Mouse (Mus musculus) ovary, adult 18-20 months (tissue): ENCODE measurements around the gene Foxo6.

Experiments
- DNase-seq: peaks from one replicate; pipeline ENCODE4 v3.0.0; 2022; ENCODE audit warnings: low spot score, mixed read lengths

Foxo6 gene

DNA sequence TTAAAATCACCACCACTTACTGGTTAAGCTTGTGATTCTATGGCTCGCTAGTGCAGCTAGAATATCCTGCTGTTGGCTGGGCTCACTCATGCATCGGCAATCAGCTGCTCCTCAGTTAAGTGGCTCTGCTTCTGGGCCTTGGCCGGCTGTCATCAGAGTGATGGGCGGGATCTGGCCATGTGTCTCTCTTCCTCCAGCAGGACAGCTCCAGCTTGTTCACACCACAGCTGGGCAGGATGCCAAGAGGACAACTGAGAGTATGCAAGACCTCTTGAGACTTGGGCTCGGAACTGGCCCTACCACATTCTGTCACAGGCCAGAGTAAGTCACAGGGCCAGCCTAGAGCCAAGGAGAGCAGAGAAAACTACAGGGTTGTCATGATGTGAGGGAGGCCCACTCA, 39.7 kb downstream of the Foxo6 start:
- DNase-seq: no peak

DNA sequence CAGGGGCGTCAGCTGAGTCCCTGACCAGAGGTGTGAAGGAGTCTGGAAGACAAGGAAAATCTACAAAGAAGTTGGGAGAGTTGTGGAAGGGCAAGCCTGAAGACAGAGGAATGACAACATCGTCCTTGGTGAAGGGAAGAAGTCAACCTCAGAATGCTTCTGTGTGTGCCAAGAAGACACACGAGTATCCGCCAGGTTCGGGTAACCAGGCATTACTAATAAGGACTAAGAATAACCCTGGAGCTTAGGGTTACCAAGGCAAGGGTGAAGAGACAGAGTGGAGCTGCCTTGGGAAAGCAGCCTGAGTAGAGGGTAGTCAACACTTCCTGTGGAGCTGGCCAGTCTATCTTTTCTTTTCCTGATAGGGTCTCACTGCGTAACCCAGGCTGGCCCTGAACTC, 41.1 kb downstream of the Foxo6 start:
- DNase-seq: no peak

DNA sequence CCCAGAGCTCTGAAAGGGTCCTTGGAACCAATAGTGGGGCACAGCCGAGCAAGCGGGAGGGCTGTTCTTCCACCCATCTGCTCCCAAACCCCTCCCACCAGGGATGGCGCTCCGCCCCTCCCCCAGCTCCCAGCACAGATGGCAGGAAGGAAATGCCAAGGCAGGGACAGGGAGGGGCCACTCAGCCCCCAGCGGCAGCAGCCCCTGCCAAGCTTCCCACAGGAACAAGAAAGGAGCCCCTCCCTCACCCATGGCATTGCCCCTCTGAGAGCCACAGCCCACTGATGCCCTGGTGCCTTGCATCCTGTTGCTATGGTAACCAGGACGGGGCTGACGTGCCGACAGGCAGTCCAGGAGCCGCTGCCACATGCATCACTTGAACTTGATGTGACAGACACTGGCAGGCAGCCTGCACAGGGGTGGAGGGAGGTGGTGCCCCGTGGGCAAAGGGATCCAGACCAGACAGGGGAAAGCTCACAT, 44.3 kb downstream of the Foxo6 start:
- DNase-seq: no peak

DNA sequence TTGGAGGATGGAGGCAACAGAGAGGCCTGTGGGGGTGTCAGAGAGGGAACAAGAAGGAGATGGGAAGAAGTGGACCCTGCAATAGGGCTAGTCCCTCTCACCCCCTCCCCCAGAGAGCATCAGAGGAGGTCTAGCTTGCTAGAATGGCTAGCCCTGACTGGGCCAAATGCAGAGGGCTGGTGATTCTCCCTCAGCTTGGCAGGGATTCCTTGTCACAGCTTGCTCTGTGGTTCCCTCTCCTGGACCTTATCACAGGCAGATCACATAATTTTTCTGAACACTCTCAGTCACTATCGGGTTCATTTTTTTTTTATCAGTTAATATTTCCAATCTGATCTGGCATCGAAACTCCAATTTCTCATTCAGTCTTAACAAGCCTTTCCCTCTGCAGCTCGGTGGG, 46.0 kb downstream of the Foxo6 start:
- DNase-seq: no peak

DNA sequence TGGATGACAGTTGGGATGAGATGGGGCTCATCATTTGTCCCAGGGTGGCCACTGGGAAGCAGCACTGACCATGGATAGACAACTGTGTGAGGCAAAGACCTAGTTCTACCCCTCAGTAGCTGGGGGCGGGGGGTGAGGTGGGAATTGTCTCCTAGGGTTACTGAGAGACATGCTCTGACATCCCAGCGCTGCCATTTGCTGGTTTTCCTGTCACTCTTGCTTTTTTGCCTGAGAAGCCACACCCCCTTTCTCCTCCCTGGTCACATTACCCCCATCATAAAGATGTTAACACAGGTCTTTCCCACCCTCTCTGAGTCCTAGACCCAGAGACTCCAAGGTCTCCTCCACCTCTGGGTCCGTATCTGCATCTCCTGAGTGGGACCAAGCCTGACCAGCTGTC, 47.7 kb downstream of the Foxo6 start:
- DNase-seq: no peak

DNA sequence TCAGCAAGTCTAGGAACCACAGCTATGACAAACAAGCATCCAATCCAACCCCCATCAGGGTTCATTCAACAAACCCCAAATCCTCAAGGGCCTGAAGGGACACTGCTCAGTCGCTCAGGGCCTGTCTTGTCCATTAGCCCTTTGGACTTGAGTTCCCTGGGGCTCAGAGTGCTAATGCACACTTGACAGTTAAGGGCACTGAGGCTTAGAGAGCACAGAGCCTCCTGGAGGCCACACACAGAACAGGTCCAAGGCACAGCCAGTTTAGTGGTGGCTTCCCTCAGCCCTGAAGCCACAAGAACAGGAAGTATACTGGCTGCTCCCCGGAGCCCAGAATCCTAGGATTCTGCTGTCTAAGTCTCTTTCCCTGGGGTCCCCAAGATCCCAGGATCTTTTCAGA, 53.9 kb downstream of the Foxo6 start:
- no peak for DNase-seq

DNA sequence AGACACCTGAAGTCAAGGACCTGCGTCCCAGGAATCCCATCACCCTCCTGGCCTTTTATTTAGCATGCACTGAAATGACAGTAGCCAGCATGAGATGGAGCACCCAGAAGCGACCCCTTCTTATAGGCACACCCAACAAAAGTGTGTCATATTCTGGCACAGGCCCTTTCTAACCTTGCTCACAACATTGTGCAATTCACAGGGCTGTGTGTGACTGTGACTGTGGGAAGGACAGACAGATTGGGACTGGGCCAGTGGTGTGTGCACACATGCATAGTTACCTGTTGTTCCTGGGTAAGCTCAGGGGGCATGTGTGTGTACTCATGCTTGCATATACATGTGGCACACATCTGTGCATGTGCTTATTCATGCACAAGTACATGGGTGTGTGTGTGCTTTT, 54.6 kb downstream of the Foxo6 start:
- no peak for DNase-seq

DNA sequence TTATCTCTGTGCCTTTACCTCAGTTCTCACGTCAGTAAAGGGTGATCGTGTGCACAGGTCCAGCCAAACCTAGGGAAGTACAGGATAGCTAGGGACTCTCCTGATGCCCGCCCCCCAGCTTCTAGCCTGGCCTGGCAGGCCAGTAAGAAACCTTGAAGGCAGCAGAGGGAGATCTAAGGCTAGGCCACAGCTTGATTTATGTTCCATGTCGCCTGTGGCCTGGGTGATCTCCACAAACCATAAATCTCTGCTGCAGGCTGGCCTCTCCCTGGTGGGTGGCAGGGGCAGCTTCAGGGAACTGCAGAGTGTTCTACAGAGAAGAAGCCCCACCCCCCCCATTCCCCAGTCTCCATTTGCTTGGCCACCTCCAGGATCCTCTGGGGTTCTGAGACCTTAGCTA, 55.2 kb downstream of the Foxo6 start:
- no peak for DNase-seq

DNA sequence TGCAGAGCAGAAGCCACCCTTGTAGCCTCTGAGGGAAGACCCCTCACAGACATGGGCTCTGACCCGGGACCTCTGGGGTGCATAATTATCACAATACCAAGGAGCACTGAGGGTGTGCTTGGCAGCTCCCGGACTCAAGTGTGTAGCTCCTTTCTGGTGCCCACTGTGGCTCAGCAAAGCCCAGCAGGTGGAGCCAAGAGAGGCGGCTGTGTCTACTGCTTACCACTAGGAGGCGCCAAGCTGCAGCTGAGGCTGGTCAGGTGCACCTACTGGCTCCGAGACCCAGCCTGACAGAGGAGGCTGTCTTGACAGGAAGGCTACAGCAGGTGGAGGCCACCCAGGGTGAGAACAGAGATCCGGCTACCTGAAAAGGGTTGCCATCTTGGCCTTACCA, 56.9 kb downstream of the Foxo6 start:
- DNase-seq: peak; percentile 59

DNA sequence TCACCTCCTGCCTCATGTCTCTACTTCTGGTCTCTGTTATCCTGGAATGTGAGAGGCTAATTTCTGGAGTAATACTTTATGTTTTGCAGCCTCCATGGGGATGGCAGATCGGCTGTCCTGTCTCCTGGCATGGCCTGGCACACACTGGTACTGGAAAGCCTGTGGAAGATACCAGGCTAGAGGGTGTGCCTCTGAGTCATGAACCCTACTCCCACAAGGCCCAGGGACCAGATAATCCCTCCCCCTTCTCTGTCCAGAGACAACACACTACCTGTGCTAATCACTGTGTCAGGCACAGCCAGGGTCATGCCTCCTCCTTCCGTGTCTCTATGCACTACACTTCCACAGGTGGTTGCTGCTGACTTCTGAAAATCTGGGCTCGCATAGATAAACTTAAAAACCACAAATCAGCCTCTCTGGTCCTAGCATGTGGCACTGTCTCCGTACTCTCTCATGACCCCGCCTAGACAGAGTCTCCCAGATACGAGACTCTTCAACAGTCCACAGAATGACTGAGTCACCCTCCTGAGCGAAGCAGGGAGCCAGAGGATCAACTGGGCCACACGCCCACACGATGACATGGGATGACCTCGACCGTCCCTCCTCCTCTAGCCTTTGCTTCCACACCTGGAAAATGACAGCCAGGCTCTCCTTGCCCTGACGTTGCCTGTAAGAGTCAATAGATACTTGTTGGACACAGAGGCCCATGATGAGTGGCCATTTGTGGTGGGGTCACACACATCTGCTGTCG, 57.5 kb downstream of the Foxo6 start:
- no peak for DNase-seq

DNA sequence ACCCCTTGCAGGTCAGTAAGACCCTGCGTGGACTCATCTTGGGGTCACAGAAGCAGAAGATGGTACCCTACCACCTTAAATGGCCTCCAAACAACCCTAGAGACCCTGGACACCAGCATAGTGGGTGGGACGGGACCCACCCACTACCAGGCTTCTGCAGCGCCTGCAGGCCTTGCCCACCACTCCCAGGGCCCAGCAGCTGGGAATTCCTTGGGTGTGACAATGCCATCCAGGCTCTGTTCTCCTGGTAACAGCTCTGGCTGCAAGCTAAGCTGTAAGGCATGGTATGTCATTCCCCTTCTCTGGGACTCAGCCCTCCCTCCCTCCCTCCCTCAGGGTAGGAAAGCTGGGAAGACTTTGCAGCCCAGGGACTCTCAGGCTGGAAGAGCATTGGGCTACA, 58.5 kb downstream of the Foxo6 start:
- no peak for DNase-seq

DNA sequence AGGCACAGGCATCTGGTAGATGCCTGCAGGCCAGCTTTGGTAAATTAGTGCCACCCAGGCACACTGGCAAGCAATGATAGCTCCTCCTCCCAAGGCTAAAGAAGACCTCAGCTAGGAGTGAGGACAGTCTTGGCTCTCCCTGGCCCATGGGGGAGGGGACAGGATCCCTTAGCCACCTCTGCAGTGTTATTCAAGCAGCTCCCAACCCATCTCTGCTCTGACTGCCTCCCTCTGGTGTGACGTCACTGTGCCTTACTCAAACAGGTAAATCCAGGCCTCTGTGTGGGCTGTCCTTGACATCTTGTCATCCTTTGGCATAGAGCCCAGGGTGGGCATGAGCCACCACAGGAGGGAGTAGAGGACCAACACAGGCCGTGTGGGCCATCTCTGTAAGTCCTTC, 59.9 kb downstream of the Foxo6 start:
- DNase-seq: peak; percentile 41

DNA sequence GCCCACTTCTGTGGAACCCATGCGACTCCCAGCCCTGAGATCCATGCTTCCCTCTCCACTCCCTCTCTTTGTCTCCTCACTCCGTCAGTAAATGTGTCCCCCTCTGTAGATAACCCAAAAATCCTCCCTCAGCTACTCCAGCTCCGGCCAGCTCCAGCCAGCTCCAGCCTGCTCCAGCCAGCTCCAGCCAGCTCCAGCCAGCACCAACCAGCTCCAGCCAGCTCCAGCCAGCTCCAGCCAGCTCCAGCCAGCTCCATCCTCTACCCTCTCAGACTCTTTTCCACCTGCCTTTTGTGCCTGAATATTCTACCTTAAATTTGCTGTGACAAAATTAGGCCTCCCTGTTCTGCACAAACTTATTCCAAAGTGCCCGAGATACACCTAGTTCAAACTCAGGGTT, 60.5 kb downstream of the Foxo6 start:
- DNase-seq: no peak

DNA sequence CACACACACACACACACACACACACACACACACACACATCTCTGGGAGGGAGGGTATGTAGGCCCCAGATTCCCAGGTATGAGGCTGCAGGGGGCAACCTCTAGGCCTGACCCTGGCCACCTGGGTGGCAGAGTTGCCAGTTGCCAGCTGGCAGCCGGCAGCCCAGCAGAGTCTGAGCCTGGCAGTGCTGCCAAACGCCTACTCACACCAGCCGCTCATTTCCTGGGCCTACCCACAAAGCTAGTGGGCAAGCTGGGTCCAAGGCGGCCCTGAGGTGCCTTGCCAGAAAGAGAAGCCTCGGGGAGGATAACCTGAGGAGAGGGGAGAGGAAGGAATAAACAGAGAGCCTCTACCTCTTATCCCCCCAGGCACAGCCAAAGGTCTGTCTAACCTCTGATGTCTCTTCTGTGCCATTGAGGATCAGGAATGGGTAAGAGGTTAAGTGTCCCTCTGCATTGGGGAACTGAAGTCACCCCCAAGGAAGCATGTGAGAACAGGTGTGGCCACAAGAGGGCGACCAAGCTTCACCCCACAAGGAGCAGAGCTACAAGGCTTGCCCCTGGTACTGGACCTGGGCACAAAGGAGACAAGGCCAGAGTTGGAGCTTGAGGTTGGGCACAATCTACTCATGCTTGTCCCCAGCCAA, 61.9 kb downstream of the Foxo6 start:
- peak; percentile 62 for DNase-seq

DNA sequence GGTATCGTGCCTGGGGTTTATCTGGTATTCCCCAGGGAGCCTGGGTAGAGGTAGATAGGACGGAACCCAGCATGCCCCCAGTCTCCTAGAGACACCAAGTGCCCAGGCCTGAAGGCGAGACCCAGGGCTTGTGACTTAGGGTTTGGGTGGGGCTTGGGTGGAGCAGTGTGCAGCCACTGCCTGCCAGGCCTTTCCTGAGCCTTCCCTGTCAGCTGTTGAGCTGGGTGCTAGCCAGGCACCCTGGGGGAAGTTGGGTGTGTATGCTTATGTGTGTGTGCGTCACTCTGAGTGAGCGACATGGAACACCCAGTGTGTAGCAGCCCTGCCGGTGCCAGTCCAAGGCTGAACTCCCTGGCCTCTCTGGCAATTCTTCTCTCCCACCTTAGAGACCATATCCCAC, 63.3 kb downstream of the Foxo6 start:
- DNase-seq: no peak

DNA sequence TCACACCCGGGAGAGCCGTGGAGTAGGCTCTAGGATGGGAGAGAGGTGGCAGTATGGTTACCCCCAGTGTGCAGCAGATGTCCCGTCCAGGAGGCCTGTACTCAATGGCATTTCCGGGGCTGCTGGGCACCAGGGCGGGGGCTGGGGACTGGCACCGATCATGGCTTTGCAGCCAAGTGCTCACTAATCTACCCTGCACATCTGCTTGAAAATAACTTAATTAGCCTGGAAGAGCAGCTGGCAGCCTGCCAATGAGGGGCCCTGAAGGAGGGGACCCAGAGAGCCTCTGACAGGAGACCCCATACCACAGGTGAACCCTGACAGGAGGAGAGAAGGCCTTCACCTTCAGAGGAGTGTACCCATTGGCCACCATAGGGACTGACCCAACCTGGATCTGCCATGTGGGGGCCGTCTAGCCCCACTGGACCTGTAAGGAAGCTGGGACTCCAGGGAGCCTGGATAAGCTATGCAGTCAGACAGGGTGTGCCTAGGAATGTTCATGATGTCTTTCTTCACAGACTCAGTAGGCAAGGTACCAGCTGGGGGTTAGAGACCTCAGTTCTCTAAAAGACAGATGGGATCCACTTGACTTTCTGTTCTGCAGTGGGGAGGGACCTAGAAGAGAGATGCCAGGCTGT, 63.9 kb downstream of the Foxo6 start:
- DNase-seq: no peak

DNA sequence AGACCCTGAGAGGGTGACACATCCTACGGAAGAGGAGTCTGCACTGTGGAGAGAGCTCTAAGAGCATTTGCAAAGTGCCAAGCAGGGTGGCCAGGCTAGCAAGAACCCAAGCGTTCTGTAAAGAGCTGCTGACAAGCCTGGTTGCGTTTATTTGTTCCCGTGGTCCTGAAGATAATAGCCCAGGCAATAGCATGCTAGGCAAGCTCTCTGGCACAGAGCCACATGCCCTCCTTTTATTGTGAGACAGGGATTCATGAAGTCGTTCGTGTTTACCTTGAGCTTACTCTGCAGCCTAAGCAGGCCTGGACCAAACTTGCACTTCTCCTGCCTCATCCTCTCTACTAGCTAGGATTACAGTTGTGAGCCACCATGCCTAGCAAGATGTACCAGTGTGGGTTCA, 65.4 kb downstream of the Foxo6 start:
- DNase-seq: no peak

DNA sequence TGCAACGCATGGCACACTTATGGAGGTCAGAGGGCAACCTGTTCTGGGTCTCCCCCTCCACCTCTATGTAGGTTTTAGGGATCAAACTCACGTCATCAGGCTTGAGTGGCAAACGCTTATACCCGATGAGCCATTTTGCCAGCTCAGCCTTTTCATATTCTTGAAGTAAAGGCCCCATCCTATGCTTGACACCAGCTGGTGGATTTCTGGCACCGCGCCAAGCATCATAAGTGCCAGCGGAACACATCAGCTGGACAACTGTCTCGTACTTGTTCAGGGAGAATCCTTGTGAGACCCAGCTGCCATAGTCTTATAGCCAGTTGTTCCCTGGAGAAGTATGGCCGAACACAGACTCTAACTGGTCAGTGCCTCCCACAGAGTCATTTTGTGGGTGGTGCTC, 68.3 kb downstream of the Foxo6 start:
- DNase-seq: no peak
